Mouse (Mus musculus) G1E (cell line): ENCODE results near the gene Car10. TPM values are rescaled to one million over a fixed set of nuclear protein-coding genes. Genes with fewer than 3 reads are reported as not detected.

Source experiments
- ATAC-seq: 2 replicates; pipeline ENCODE4 v1.8.0; 2016; ENCODE audit warnings: mild to moderate bottlenecking; ENCODE audit not compliant: insufficient number of reproducible peaks, poor library complexity, low FRiP score, severe bottlenecking; ENCODE audit errors: extremely low read depth
- DNase-seq: peaks from one replicate; pipeline ENCODE4 v3.0.0; 2012; ENCODE audit warnings: low spot score
- H3K27me3 ChIP-seq: 2 replicates; pipeline ENCODE4 v1.6.1; 2012; ENCODE audit warnings: mild to moderate bottlenecking, low read length, inconsistent platforms; ENCODE audit not compliant: insufficient read depth
- H3K36me3 ChIP-seq: replicated peaks from 2 replicates; pipeline ENCODE3; 2012; ENCODE audit warnings: mild to moderate bottlenecking, inconsistent platforms
- H3K4me1 ChIP-seq: 2 replicates; pipeline ENCODE4 v1.6.1; 2012; ENCODE audit warnings: low read depth, low read length, inconsistent platforms, mixed read lengths; ENCODE audit not compliant: insufficient read depth
- H3K4me3 ChIP-seq: 2 replicates; pipeline ENCODE4 v1.5.1; 2012; ENCODE audit warnings: low read depth, mild to moderate bottlenecking, inconsistent platforms, low read length, moderate library complexity, mixed read lengths
- H3K9me3 ChIP-seq: replicated peaks from 2 replicates; pipeline ENCODE4 v1.6.1; 2012; ENCODE audit warnings: inconsistent platforms
- CTCF ChIP-seq: IDR thresholded peaks from 2 replicates; pipeline ENCODE4 v1.5.1; 2012; ENCODE audit warnings: low read depth, low read length, inconsistent platforms, mixed read lengths
- GATA1 ChIP-seq: IDR thresholded peaks from 2 replicates; pipeline ENCODE4 v1.6.1; 2012; ENCODE audit warnings: borderline replicate concordance, low read length, inconsistent platforms, mixed read lengths
- GATA2 ChIP-seq: IDR thresholded peaks from 2 replicates; pipeline ENCODE4 v1.6.1; 2012; ENCODE audit warnings: low read depth, low read length, inconsistent platforms, borderline replicate concordance
- POLR2AphosphoS5 ChIP-seq: IDR thresholded peaks from 2 replicates; pipeline ENCODE4 v1.6.1; 2012; ENCODE audit warnings: low read depth, low read length, inconsistent platforms; ENCODE audit not compliant: insufficient replicate concordance
- TAL1 ChIP-seq: conservative IDR thresholded peaks from 2 replicates; pipeline ENCODE4 v1.6.1; 2012; ENCODE audit warnings: low read depth, low read length, inconsistent platforms, mixed read lengths
- polyA plus RNA-seq: library from polyadenylated mRNA; stranded (reverse); fragments of >175 nt; gene quantifications from 2 replicates; pipeline ENCODE4 v1.2.3, GENCODE M21; 2012
- total RNA-seq, 2 experiments: library from RNA; stranded (forward) in 1 of 2; stranded (reverse) in 1 of 2; fragments of 200-1000 nt in 1 of 2; fragments of >200 nt in 1 of 2; fragmentation: Nextera tagmentation in 1 of 2; gene quantifications; 2 replicates each; pipeline ENCODE4 v1.2.3; 2014 to 2017

Gene Car10
- total and polyA plus RNA-seq, 3 experiments: not detected

GRCm38 (mm10) chr11:93141727-93142126, 43.9 kb downstream of the Car10 start:
- no peak overlapping the region for H3K4me3 ChIP-seq
- H3K36me3 ChIP-seq: no peaks in the 10 kb centered on the region
- no peak for DNase-seq
- H3K4me1 ChIP-seq: no peaks in the 10 kb centered on the region
- H3K9me3 ChIP-seq: peaks cover 9% of the 10 kb centered on the region
- H3K27me3 ChIP-seq: no peaks in the 10 kb centered on the region
- ATAC-seq: no peak
- no peak for TF ChIP-seq GATA1
- no peak for TF ChIP-seq POLR2AphosphoS5
- no peak for TF ChIP-seq CTCF
- TF ChIP-seq GATA2: no peak
- no peak for TF ChIP-seq TAL1

GRCm38 (mm10) chr11:93144544-93144943, 46.7 kb downstream of the Car10 start:
- DNase-seq (no peak), ATAC-seq (no peak)
- no peak for TF ChIP-seq CTCF
- no peak for TF ChIP-seq TAL1
- no peaks in the 10 kb centered on the region for H3K27me3 ChIP-seq
- H3K36me3 ChIP-seq: no peaks in the 10 kb centered on the region
- no peak overlapping the region for H3K4me3 ChIP-seq
- H3K9me3 ChIP-seq: peaks cover 8% of the 10 kb centered on the region; the same call in 1 of the 2 replicates
- no peaks in the 10 kb centered on the region for H3K4me1 ChIP-seq

- Histone ChIP-seq H3K4me3 (no peak overlapping the region), H3K4me1 (no peaks in the 10 kb centered on the region), H3K36me3 (no peaks in the 10 kb centered on the region), H3K27me3 (no peaks in the 10 kb centered on the region), H3K9me3 (no peaks in the 10 kb centered on the region)
- DNase-seq (no peak), ATAC-seq (no peak)
- TF ChIP-seq CTCF (no peak), POLR2AphosphoS5 (no peak), GATA1 (no peak), GATA2 (no peak)
These were observed 57.1 kb downstream of the Car10 start for GRCm38 (mm10) chr11:93154910-93155309.

- ATAC-seq: no peak
- H3K27me3 ChIP-seq: no peaks in the 10 kb centered on the region
- TF ChIP-seq GATA1 (no peak), POLR2AphosphoS5 (no peak), GATA2 (no peak), CTCF (no peak), TAL1 (no peak)
- H3K36me3 ChIP-seq: no peaks in the 10 kb centered on the region
- H3K4me3 ChIP-seq: no peak overlapping the region
- peaks cover 7% of the 10 kb centered on the region for H3K9me3 ChIP-seq
- no peak for DNase-seq
- H3K4me1 ChIP-seq: no peaks in the 10 kb centered on the region
These were observed 74.6 kb downstream of the Car10 start for GRCm38 (mm10) chr11:93172430-93172829.

GRCm38 (mm10) chr11:93173533-93174308, 75.9 kb downstream of the Car10 start:
- no peak for ATAC-seq
- DNase-seq: no peak
- no peaks in the 10 kb centered on the region for H3K36me3 ChIP-seq
- no peaks in the 10 kb centered on the region for H3K4me1 ChIP-seq
- H3K4me3 ChIP-seq: no peak overlapping the region
- H3K9me3 ChIP-seq: peaks cover 7% of the 10 kb centered on the region
- no peaks in the 10 kb centered on the region for H3K27me3 ChIP-seq
- TF ChIP-seq GATA2 (no peak), GATA1 (no peak), CTCF (no peak), TAL1 (no peak), POLR2AphosphoS5 (no peak)

GRCm38 (mm10) chr11:93185477-93185876, 87.6 kb downstream of the Car10 start:
- no peaks in the 10 kb centered on the region for H3K27me3 ChIP-seq
- ATAC-seq (no peak), DNase-seq (no peak)
- H3K4me1 ChIP-seq: no peaks in the 10 kb centered on the region
- no peaks in the 10 kb centered on the region for H3K36me3 ChIP-seq
- TF ChIP-seq TAL1: no peak
- TF ChIP-seq POLR2AphosphoS5: no peak
- no peak for TF ChIP-seq GATA2
- H3K4me3 ChIP-seq: no peak overlapping the region
- no peaks in the 10 kb centered on the region; the same call in 1 of the 2 replicates for H3K9me3 ChIP-seq

- H3K36me3 ChIP-seq: no peaks in the 10 kb centered on the region
- ATAC-seq: no peak
These were observed 88.3 kb downstream of the Car10 start for GRCm38 (mm10) chr11:93186163-93186562.

More at GRCm38 (mm10) chr11:93186163-93186562, 88.3 kb downstream of the Car10 start:
- H3K4me3 ChIP-seq: no peak overlapping the region
- TF ChIP-seq POLR2AphosphoS5 (no peak), TAL1 (no peak), GATA1 (no peak), GATA2 (no peak), CTCF (no peak)
- H3K9me3 ChIP-seq: no peaks in the 10 kb centered on the region; the same call in 1 of the 2 replicates
- H3K4me1 ChIP-seq: no peaks in the 10 kb centered on the region
- no peaks in the 10 kb centered on the region for H3K27me3 ChIP-seq
- DNase-seq: no peak
